Mouse (Mus musculus): Measurements from ENCODE around the gene Dnmt3a. TPM values are rescaled to one million over a fixed set of nuclear protein-coding genes. Genes with fewer than 3 reads are reported as not detected.
A peak's percentile ranks its signal among the peaks of the same experiment; 100 is the strongest.

Gene Dnmt3a
- polyA plus RNA-seq, 1 experiment from 2014 or later: 98.5 TPM

- Histone ChIP-seq H3K9ac (no peak overlapping the region), H3K27ac (no peak overlapping the region), H3K27me3 (no peaks in the 10 kb centered on the region), H3K9me3 (replicated peaks) (no peaks in the 10 kb centered on the region), H3K4me2 (no peak overlapping the region), H3K4me3 (no peak overlapping the region), H3K36me3 (ENCODE audit: poor library complexity, severe bottlenecking) (peaks cover 17% of the 10 kb centered on the region), H3K4me1 (peaks cover 10% of the 10 kb centered on the region)
- WGBS: 96% methylated on average over 2 of the region's 2 CpGs
- ATAC-seq: no peak
Observed at GRCm38 (mm10) chr12:3776015-3776414, 29.8 kb upstream of the Dnmt3a start.

- Histone ChIP-seq H3K4me2 (no peak overlapping the region), H3K4me3 (no peak overlapping the region), H3K27me3 (no peaks in the 10 kb centered on the region), H3K36me3 (ENCODE audit: poor library complexity, severe bottlenecking) (peaks cover 17% of the 10 kb centered on the region), H3K27ac (no peak overlapping the region), H3K4me1 (peaks cover 19% of the 10 kb centered on the region), H3K9me3 (replicated peaks) (no peaks in the 10 kb centered on the region), H3K9ac (no peak overlapping the region)
- 92% methylated on average over 5 of the region's 5 CpGs for WGBS
- no peak for ATAC-seq
Observed at GRCm38 (mm10) chr12:3777682-3778081, 28.1 kb upstream of the Dnmt3a start.

- H3K4me2 ChIP-seq: no peak overlapping the region
- H3K4me1 ChIP-seq: peaks cover 25% of the 10 kb centered on the region
- H3K9ac ChIP-seq: no peak overlapping the region
- H3K9me3 ChIP-seq (replicated peaks): no peaks in the 10 kb centered on the region
- H3K36me3 ChIP-seq (ENCODE audit: poor library complexity, severe bottlenecking): peaks cover 13% of the 10 kb centered on the region
- H3K27me3 ChIP-seq: no peaks in the 10 kb centered on the region
- no peak for ATAC-seq
- 82% methylated on average over 6 of the region's 6 CpGs for WGBS
- no peak overlapping the region for H3K27ac ChIP-seq
- H3K4me3 ChIP-seq: no peak overlapping the region
Observed at GRCm38 (mm10) chr12:3778286-3778685, 27.5 kb upstream of the Dnmt3a start.

- Histone ChIP-seq H3K4me2 (no peak overlapping the region), H3K4me3 (no peak overlapping the region), H3K27ac (no peak overlapping the region), H3K36me3 (ENCODE audit: poor library complexity, severe bottlenecking) (peaks cover 1% of the 10 kb centered on the region; the same call in 1 of the 2 replicates), H3K27me3 (no peaks in the 10 kb centered on the region), H3K4me1 (peaks cover 34% of the 10 kb centered on the region), H3K9me3 (replicated peaks) (no peaks in the 10 kb centered on the region), H3K9ac (no peak overlapping the region)
- ATAC-seq: no peak
- 89% methylated on average over 2 of the region's 2 CpGs for WGBS
Observed at GRCm38 (mm10) chr12:3779639-3780038, 26.2 kb upstream of the Dnmt3a start.

GRCm38 (mm10) chr12:3780405-3780891, 25.4 kb upstream of the Dnmt3a start:
- H3K27me3 ChIP-seq: no peaks in the 10 kb centered on the region
- no peak overlapping the region for H3K27ac ChIP-seq
- WGBS: 19% methylated on average over 8 of the region's 8 CpGs

GRCm38 (mm10) chr12:3780931-3781471, 24.8 kb upstream of the Dnmt3a start:
- H3K27me3 ChIP-seq: no peaks in the 10 kb centered on the region; the same call in 1 of the 2 replicates
- 38% methylated on average over 7 of the region's 7 CpGs for WGBS
- ATAC-seq: peak; percentile 29
- H3K4me1 ChIP-seq: peaks cover 36% of the 10 kb centered on the region
- H3K9me3 ChIP-seq (replicated peaks): no peaks in the 10 kb centered on the region
- H3K4me3 ChIP-seq: no peak overlapping the region
- H3K36me3 ChIP-seq (ENCODE audit: poor library complexity, severe bottlenecking): no peaks in the 10 kb centered on the region
- no peak overlapping the region for H3K4me2 ChIP-seq
- peak overlapping the region; percentile 45; the same call in 1 of the 2 replicates for H3K9ac ChIP-seq
- H3K27ac ChIP-seq: peak overlapping the region; percentile 31; the same call in 1 of the 2 replicates

More at GRCm38 (mm10) chr12:3780405-3780891, 25.4 kb upstream of the Dnmt3a start:
- Histone ChIP-seq H3K36me3 (ENCODE audit: poor library complexity, severe bottlenecking) (no peaks in the 10 kb centered on the region), H3K4me2 (no peak overlapping the region), H3K4me1 (peaks cover 36% of the 10 kb centered on the region), H3K9ac (peak overlapping the region; percentile 43; the same call in 1 of the 2 replicates), H3K9me3 (replicated peaks) (no peaks in the 10 kb centered on the region), H3K4me3 (no peak overlapping the region)
- peak; percentile 36; the same call in 1 of the 2 replicates for ATAC-seq

GRCm38 (mm10) chr12:3781482-3781881, 24.3 kb upstream of the Dnmt3a start:
- Histone ChIP-seq H3K36me3 (ENCODE audit: poor library complexity, severe bottlenecking) (no peaks in the 10 kb centered on the region), H3K9ac (peak overlapping the region; percentile 45; the same call in 1 of the 2 replicates), H3K9me3 (replicated peaks) (no peaks in the 10 kb centered on the region), H3K4me2 (no peak overlapping the region), H3K27ac (peak overlapping the region; percentile 31; the same call in 1 of the 2 replicates), H3K4me1 (peaks cover 36% of the 10 kb centered on the region), H3K4me3 (no peak overlapping the region), H3K27me3 (no peaks in the 10 kb centered on the region; the same call in 1 of the 2 replicates)
- peak; percentile 69 for ATAC-seq
- 17% methylated on average over 8 of the region's 8 CpGs for WGBS

GRCm38 (mm10) chr12:3783196-3783825, 22.5 kb upstream of the Dnmt3a start:
- Histone ChIP-seq H3K9me3 (replicated peaks) (no peaks in the 10 kb centered on the region), H3K4me1 (peaks cover 41% of the 10 kb centered on the region), H3K36me3 (ENCODE audit: poor library complexity, severe bottlenecking) (no peaks in the 10 kb centered on the region), H3K9ac (no peak overlapping the region), H3K4me2 (0 out of 2 replicates have a peak overlapping the region, but pooled peaks have one; percentile 16), H3K27me3 (peaks cover 3% of the 10 kb centered on the region; the same call in 1 of the 2 replicates), H3K27ac (peak overlapping the region; percentile 66), H3K4me3 (no peak overlapping the region)
- 0 out of 2 replicates have a peak, but pooled peaks have one; percentile 17 for ATAC-seq
- 44% methylated on average over 3 of the region's 3 CpGs for WGBS

GRCm38 (mm10) chr12:3784258-3784657, 21.5 kb upstream of the Dnmt3a start:
- ATAC-seq: no peak
- H3K4me1 ChIP-seq: peaks cover 49% of the 10 kb centered on the region
- H3K4me2 ChIP-seq: no peak overlapping the region
- H3K27ac ChIP-seq: no peak overlapping the region
- H3K9ac ChIP-seq: no peak overlapping the region
- H3K4me3 ChIP-seq: no peak overlapping the region
- H3K27me3 ChIP-seq: peaks cover 3% of the 10 kb centered on the region; the same call in 1 of the 2 replicates
- no peaks in the 10 kb centered on the region for H3K9me3 ChIP-seq (replicated peaks)
- no peaks in the 10 kb centered on the region for H3K36me3 ChIP-seq (ENCODE audit: poor library complexity, severe bottlenecking)
- WGBS: 78% methylated on average over 2 of the region's 2 CpGs

GRCm38 (mm10) chr12:3784729-3785128, 21.1 kb upstream of the Dnmt3a start:
- WGBS: 81% methylated on average over 4 of the region's 4 CpGs
- no peak overlapping the region for H3K4me2 ChIP-seq
- peaks cover 49% of the 10 kb centered on the region for H3K4me1 ChIP-seq

GRCm38 (mm10) chr12:3787041-3787440, 18.8 kb upstream of the Dnmt3a start:
- Histone ChIP-seq H3K9ac (no peak overlapping the region), H3K27me3 (peaks cover 8% of the 10 kb centered on the region; the same call in 1 of the 2 replicates), H3K36me3 (ENCODE audit: poor library complexity, severe bottlenecking) (no peaks in the 10 kb centered on the region), H3K4me3 (no peak overlapping the region), H3K4me1 (peaks cover 30% of the 10 kb centered on the region), H3K4me2 (no peak overlapping the region), H3K9me3 (replicated peaks) (no peaks in the 10 kb centered on the region), H3K27ac (no peak overlapping the region)
- no peak for ATAC-seq
- 5% methylated on average over 3 of the region's 3 CpGs for WGBS

More at GRCm38 (mm10) chr12:3784729-3785128, 21.1 kb upstream of the Dnmt3a start:
- peaks cover 3% of the 10 kb centered on the region; the same call in 1 of the 2 replicates for H3K27me3 ChIP-seq
- no peak overlapping the region for H3K27ac ChIP-seq
- no peaks in the 10 kb centered on the region for H3K36me3 ChIP-seq (ENCODE audit: poor library complexity, severe bottlenecking)
- H3K9me3 ChIP-seq (replicated peaks): no peaks in the 10 kb centered on the region
- no peak overlapping the region for H3K4me3 ChIP-seq
- H3K9ac ChIP-seq: no peak overlapping the region
- no peak for ATAC-seq

GRCm38 (mm10) chr12:3787541-3787940, 18.3 kb upstream of the Dnmt3a start:
- no peak overlapping the region for H3K4me3 ChIP-seq
- H3K36me3 ChIP-seq (ENCODE audit: poor library complexity, severe bottlenecking): no peaks in the 10 kb centered on the region
- H3K4me2 ChIP-seq: no peak overlapping the region
- no peak overlapping the region for H3K9ac ChIP-seq
- 77% methylated on average over 1 of the region's 1 CpGs for WGBS
- peaks cover 8% of the 10 kb centered on the region; the same call in 1 of the 2 replicates for H3K27me3 ChIP-seq
- ATAC-seq: no peak
- peaks cover 30% of the 10 kb centered on the region for H3K4me1 ChIP-seq
- no peaks in the 10 kb centered on the region for H3K9me3 ChIP-seq (replicated peaks)
- no peak overlapping the region for H3K27ac ChIP-seq
